Mouse (Mus musculus) E14TG2a.4 (cell line): ENCODE measurements around the gene Ttc12.

Source experiments
- CTCF ChIP-seq: conservative IDR thresholded peaks from 2 replicates; pipeline ENCODE4 v1.5.1; 2014; ENCODE audit warnings: low read length
- NANOG ChIP-seq: IDR thresholded peaks from 2 replicates; pipeline ENCODE4 v1.6.1; 2014; ENCODE audit warnings: borderline replicate concordance, low read length, mixed read lengths
- POU5F1 ChIP-seq: IDR thresholded peaks from 2 replicates; pipeline ENCODE4 v1.6.1; 2014; ENCODE audit warnings: low read length, borderline replicate concordance

GRCm38 (mm10) chr9:49509094-49509493 is 23.1 kb upstream of the Ttc12 start:
- no peak for TF ChIP-seq CTCF
- no peak for TF ChIP-seq POU5F1
- no peak for TF ChIP-seq NANOG
